ENCODE assay signal across 25 mouse cellular contexts in the genomic region with DNA sequence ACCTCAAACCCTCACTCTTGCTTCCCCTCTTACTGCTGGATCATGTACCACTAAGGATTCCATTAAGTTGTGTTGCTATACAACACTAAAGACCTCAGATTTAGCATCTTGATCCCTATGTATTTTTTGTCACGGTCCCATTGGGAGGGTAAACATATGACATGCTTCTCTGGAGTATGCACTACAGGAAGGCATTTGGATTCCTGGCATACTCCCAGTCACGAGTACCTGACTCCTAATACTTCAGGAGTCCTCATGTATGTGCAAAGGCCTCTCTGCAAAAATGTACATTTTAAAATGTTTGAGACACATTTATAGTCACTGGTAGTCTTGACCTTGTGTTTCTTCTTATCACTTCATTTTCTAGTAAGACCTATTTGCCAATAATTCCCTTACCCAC.
"Had no signal": no experiment of that assay in that cellular context is flagged by ENCODE, and none has a peak within 500 bp of the region (broad histone marks: within the 10 kb centered on the region; RNA-seq: fewer than 3 reads in every experiment).

No protein-coding gene starts in this region.

- H3K9ac ChIP-seq: heart, embryonic 12.5 days; hindbrain, embryonic 12.5 days; hindbrain, embryonic 15.5 days; kidney, embryonic 15.5 days; limb, embryonic 13.5 days had no signal

- H3K4me3 ChIP-seq: gastrocnemius, adult 2 months; heart, embryonic 10.5 days; heart, embryonic 12.5 days; hindbrain, embryonic 10.5 days; hindbrain, embryonic 12.5 days; hindbrain, embryonic 15.5 days; kidney, embryonic 15.5 days; limb, embryonic 13.5 days had no signal

- DNase-seq: gastrocnemius, adult 2 months; gastrocnemius, postnatal 10 days; gastrocnemius, postnatal 25 days; heart, adult 18-20 months; heart, postnatal 10 days; heart, postnatal 4 days; kidney, adult 11 months; kidney, adult 2 months; kidney, adult 9 months; kidney, postnatal 14 days; kidney, postnatal 36 days; layer of hippocampus, adult 9-11 months; layer of hippocampus, postnatal 36 days; left cerebral cortex, postnatal 4 days had no signal

- H3K27me3 ChIP-seq: heart, embryonic 12.5 days; hindbrain, embryonic 12.5 days; hindbrain, embryonic 15.5 days; kidney, embryonic 15.5 days; limb, embryonic 13.5 days had no signal

- H3K27ac ChIP-seq: gastrocnemius, adult 2 months; heart, embryonic 10.5 days; hindbrain, embryonic 10.5 days; hindbrain, embryonic 12.5 days; hindbrain, embryonic 15.5 days; hindbrain, postnatal 0 days; kidney, embryonic 15.5 days; kidney, postnatal 0 days; limb, embryonic 13.5 days had no signal

- ATAC-seq: forebrain, embryonic 16.5 days; hindbrain, postnatal 0 days; intestine, embryonic 16.5 days had no signal

- H3K4me2 ChIP-seq: heart, embryonic 12.5 days; hindbrain, embryonic 12.5 days; hindbrain, embryonic 15.5 days; kidney, embryonic 15.5 days; limb, embryonic 13.5 days had no signal

- H3K36me3 ChIP-seq: hindbrain, embryonic 10.5 days; hindbrain, embryonic 12.5 days; hindbrain, embryonic 15.5 days; kidney, embryonic 15.5 days; limb, embryonic 13.5 days had no signal

- H3K9me3 ChIP-seq: hindbrain, embryonic 15.5 days had no signal
